Mouse (Mus musculus): Measurements from ENCODE around the gene Haspin.

DNA sequence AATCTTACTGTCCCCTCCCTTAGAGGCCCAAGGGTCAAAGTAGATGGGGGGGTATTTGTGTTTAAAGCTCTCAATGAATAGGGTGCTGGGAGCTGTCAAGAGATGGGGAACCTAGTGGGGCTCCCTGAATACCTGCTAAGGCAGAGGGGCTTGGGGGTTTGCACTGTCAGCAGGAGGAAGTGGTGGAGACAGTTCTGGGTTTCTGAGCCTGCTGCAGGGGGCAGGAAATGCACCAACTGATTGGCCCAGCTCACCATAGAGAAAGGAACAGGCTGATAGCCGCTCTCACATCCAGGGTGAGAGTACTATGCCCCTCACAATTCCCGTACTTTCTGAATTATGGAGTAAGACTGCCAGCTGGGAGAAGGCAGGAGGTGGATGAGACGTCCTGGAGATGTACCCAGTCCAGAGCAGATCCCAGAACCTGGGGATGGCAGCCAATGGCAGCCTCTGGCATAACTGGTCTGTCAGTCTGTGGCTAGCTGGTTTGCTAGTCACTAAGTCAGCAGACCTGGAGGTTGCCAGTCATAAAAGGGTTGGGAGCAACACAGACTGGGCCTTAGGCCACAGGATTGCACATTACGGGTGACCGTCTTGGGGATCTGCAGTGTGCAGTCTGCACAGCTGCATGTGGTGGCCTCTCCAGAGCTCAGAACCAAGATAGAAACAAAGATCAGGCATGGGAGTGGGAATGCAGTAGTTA, 29.7 kb downstream of the Haspin start:
- no peak for TF ChIP-seq POLR2A (IDR thresholded peaks at IDR 0.05; ENCODE audit: insufficient read depth, low read length)
- no peak for TF ChIP-seq CTCF (IDR thresholded peaks at IDR 0.05; ENCODE audit: low read depth, low read length)
